Mouse (Mus musculus) megakaryocyte, adult 5-6 weeks (primary cell): ENCODE data around the gene Exoc3l. TPM values are rescaled to one million over a fixed set of nuclear protein-coding genes. Genes with fewer than 3 reads are reported as not detected.

Source experiments
- ATAC-seq: 2 replicates; pipeline ENCODE4 v1.8.0; 2016; ENCODE audit warnings: mild to moderate bottlenecking, inconsistent platforms; ENCODE audit not compliant: poor library complexity, severe bottlenecking
- total RNA-seq, 2 experiments: library from RNA; stranded (forward) in 1 of 2; stranded (reverse) in 1 of 2; fragments of 153-499, 151-499 nt in 1 of 2; fragments of 221-1000, 200-1000 nt in 1 of 2; gene quantifications; 2 replicates each; pipeline versions ENCODE4 v1.2.3 to v1.2.4; 2015 to 2017

Exoc3l gene
- total RNA-seq, 2 experiments from 2014 or later = 0.09 to 0.26 TPM

GRCm38 (mm10) chr8:105252680-105253537, 43.0 kb downstream of the Exoc3l start:
- ATAC-seq = no peak

DNA sequence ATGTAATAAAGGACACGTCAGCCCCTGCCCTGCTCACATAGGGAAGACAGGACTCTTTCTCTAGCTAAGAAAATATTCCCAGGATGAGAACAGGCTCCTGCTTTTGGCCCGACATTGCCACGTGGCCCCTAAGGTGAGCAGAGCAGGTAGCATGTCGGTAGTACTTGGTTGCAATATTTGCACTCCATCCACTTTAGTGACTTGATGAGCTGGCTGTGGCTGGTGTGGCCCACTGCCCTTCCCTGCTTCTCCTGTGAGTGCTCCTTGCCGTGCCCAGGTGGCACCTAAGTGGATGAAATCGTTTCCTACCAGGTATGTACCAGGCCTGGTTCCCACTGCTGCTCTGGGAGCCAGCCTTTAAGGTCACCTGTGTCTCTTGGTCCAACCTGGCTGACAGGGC, 43.9 kb downstream of the Exoc3l start:
- ATAC-seq = no peak

- no peak for ATAC-seq
Measured at GRCm38 (mm10) chr8:105241016-105241415, 54.9 kb downstream of the Exoc3l start.

Other genes with a start within 250 kb of the Exoc3l start
- gene Ces3a, start 247.5 kb downstream of the Exoc3l start, total RNA-seq (2015) = not detected in 2 replicates
- not detected in 2 replicates for gene Ces3a, start 247.5 kb downstream of the Exoc3l start, total RNA-seq (2017)
- not detected in 2 replicates for gene Ces3b, start 212.3 kb downstream of the Exoc3l start, total RNA-seq (2015)
- not detected in 2 replicates for gene Ces3b, start 212.3 kb downstream of the Exoc3l start, total RNA-seq (2017)
- not detected in 2 replicates for gene Ces4a, start 164.3 kb downstream of the Exoc3l start, total RNA-seq (2015)
- not detected in 2 replicates for gene Ces4a, start 164.3 kb downstream of the Exoc3l start, total RNA-seq (2017)
- gene Cbfb, start 125.4 kb downstream of the Exoc3l start, total RNA-seq (2015) = 178 and 200 TPM in 2 replicates
- 204 and 207 TPM in 2 replicates for gene Cbfb, start 125.4 kb downstream of the Exoc3l start, total RNA-seq (2017)
- gene D230025D16Rik, start 71.0 kb downstream of the Exoc3l start, total RNA-seq (2015) = 26.7 and 27.4 TPM in 2 replicates
- 22.5 and 27.8 TPM in 2 replicates for gene D230025D16Rik, start 71.0 kb downstream of the Exoc3l start, total RNA-seq (2017)
- gene B3gnt9, start 40.9 kb downstream of the Exoc3l start, total RNA-seq (2015) = 0.31 TPM in 1 of 2 replicates, not detected in the other
- 0.15 TPM in 1 of 2 replicates, not detected in the other for gene B3gnt9, start 40.9 kb downstream of the Exoc3l start, total RNA-seq (2017)
- gene Tradd, start 31.5 kb downstream of the Exoc3l start, total RNA-seq (2015) = 10.6 and 11.1 TPM in 2 replicates
- gene Tradd, start 31.5 kb downstream of the Exoc3l start, total RNA-seq (2017) = 13.3 and 13.5 TPM in 2 replicates
- 4.1 and 6.3 TPM in 2 replicates for gene Fbxl8, start 31.5 kb downstream of the Exoc3l start, total RNA-seq (2015)
- 3.3 and 3.6 TPM in 2 replicates for gene Fbxl8, start 31.5 kb downstream of the Exoc3l start, total RNA-seq (2017)
- 0.22 TPM in 1 of 2 replicates, not detected in the other for gene Hsf4, start 26.3 kb downstream of the Exoc3l start, total RNA-seq (2015)
- not detected in 2 replicates for gene Hsf4, start 26.3 kb downstream of the Exoc3l start, total RNA-seq (2017)
- not detected in 2 replicates for gene Nol3, start 20.0 kb downstream of the Exoc3l start, total RNA-seq (2015)
- 0.07 TPM in 1 of 2 replicates, not detected in the other for gene Nol3, start 20.0 kb downstream of the Exoc3l start, total RNA-seq (2017)
- gene 4931428F04Rik, start 6.2 kb downstream of the Exoc3l start, total RNA-seq (2015) = 0.14 and 1.1 TPM in 2 replicates
- 0.18 and 0.94 TPM in 2 replicates for gene 4931428F04Rik, start 6.2 kb downstream of the Exoc3l start, total RNA-seq (2017)
- 75.8 and 76.8 TPM in 2 replicates for gene E2f4, start 1.6 kb upstream of the Exoc3l start, total RNA-seq (2015)
- gene E2f4, start 1.6 kb upstream of the Exoc3l start, total RNA-seq (2017) = 26.9 and 33.7 TPM in 2 replicates
- gene Elmo3, start 9.5 kb upstream of the Exoc3l start, total RNA-seq (2015) = 0.46 and 0.58 TPM in 2 replicates
- gene Elmo3, start 9.5 kb upstream of the Exoc3l start, total RNA-seq (2017) = 0.20 and 0.51 TPM in 2 replicates
- gene Lrrc29, start 30.2 kb upstream of the Exoc3l start, total RNA-seq (2015) = 0.89 and 1.8 TPM in 2 replicates
- 1.7 and 3.1 TPM in 2 replicates for gene Lrrc29, start 30.2 kb upstream of the Exoc3l start, total RNA-seq (2017)
- 65.7 and 72.3 TPM in 2 replicates for gene Tmem208, start 30.3 kb upstream of the Exoc3l start, total RNA-seq (2015)
- gene Tmem208, start 30.3 kb upstream of the Exoc3l start, total RNA-seq (2017) = 33.0 and 40.9 TPM in 2 replicates
- gene Fhod1, start 51.9 kb upstream of the Exoc3l start, total RNA-seq (2015) = 10.9 and 12.6 TPM in 2 replicates
- gene Fhod1, start 51.9 kb upstream of the Exoc3l start, total RNA-seq (2017) = 5.1 and 7.2 TPM in 2 replicates
- gene Slc9a5, start 52.7 kb upstream of the Exoc3l start, total RNA-seq (2015) = 0.56 and 0.87 TPM in 2 replicates
- 0.73 and 0.77 TPM in 2 replicates for gene Slc9a5, start 52.7 kb upstream of the Exoc3l start, total RNA-seq (2017)
- gene Plekhg4, start 77.2 kb upstream of the Exoc3l start, total RNA-seq (2015) = 0.22 TPM in 1 of 2 replicates, not detected in the other
- gene Plekhg4, start 77.2 kb upstream of the Exoc3l start, total RNA-seq (2017) = 0.11 and 0.16 TPM in 2 replicates
- not detected in 2 replicates for gene Kctd19, start 117.4 kb upstream of the Exoc3l start, total RNA-seq (2015)
- gene Kctd19, start 117.4 kb upstream of the Exoc3l start, total RNA-seq (2017) = not detected in 2 replicates
- 0.07 TPM in 1 of 2 replicates, not detected in the other for gene Lrrc36, start 117.5 kb upstream of the Exoc3l start, total RNA-seq (2015)
- not detected in 2 replicates for gene Lrrc36, start 117.5 kb upstream of the Exoc3l start, total RNA-seq (2017)
- 2.5 and 2.9 TPM in 2 replicates for gene Tppp3, start 175.4 kb upstream of the Exoc3l start, total RNA-seq (2015)
- 6.5 and 13.4 TPM in 2 replicates for gene Tppp3, start 175.4 kb upstream of the Exoc3l start, total RNA-seq (2017)
- gene Zdhhc1, start 200.8 kb upstream of the Exoc3l start, total RNA-seq (2015) = 0.52 and 1.2 TPM in 2 replicates
- gene Zdhhc1, start 200.8 kb upstream of the Exoc3l start, total RNA-seq (2017) = 0.20 and 0.92 TPM in 2 replicates
- gene Hsd11b2, start 222.7 kb upstream of the Exoc3l start, total RNA-seq (2015) = not detected in 2 replicates
- gene Hsd11b2, start 222.7 kb upstream of the Exoc3l start, total RNA-seq (2017) = not detected in 2 replicates